ENCODE assay signal across 20 mouse cellular contexts in genomic region chr1:25167120-25167519, GRCm38 (mm10).
"Had no signal": no experiment of that assay in that cellular context is flagged by ENCODE, and none has a peak within 500 bp of the region (broad histone marks: within the 10 kb centered on the region; RNA-seq: fewer than 3 reads in every experiment).

No protein-coding gene starts in this region.

- H3K4me3 ChIP-seq: kidney, embryonic 15.5 days; limb, embryonic 12.5 days; limb, embryonic 15.5 days; liver, embryonic 12.5 days; liver, embryonic 15.5 days; lung, embryonic 15.5 days; megakaryocyte, embryonic 14.5 days; midbrain, embryonic 10.5 days; stomach, embryonic 15.5 days had no signal

- DNase-seq: kidney, adult 11 months; kidney, adult 8-10 months; kidney, postnatal 10 days; kidney, postnatal 36 days; left cerebral cortex, postnatal 4 days; lung, adult 18-20 months; lung, postnatal 10 days; lung, postnatal 36 days; right cerebral cortex, postnatal 14 days; spleen, adult 18-20 months; thymus, postnatal 25 days had no signal

- ATAC-seq: liver, embryonic 12.5 days had no signal

- H3K9me3 ChIP-seq: kidney, embryonic 15.5 days; limb, embryonic 12.5 days; limb, embryonic 15.5 days; liver, embryonic 12.5 days; lung, embryonic 15.5 days; midbrain, embryonic 10.5 days; stomach, embryonic 15.5 days had no signal

- H3K9ac ChIP-seq: kidney, embryonic 15.5 days; limb, embryonic 12.5 days; limb, embryonic 15.5 days; liver, embryonic 12.5 days; liver, embryonic 15.5 days; lung, embryonic 15.5 days; stomach, embryonic 15.5 days had no signal

- H3K36me3 ChIP-seq: kidney, embryonic 15.5 days; limb, embryonic 12.5 days; limb, embryonic 15.5 days; liver, embryonic 12.5 days; liver, embryonic 15.5 days; lung, embryonic 15.5 days; midbrain, embryonic 10.5 days; stomach, embryonic 15.5 days had no signal

- H3K4me1 ChIP-seq: kidney, embryonic 15.5 days; limb, embryonic 12.5 days; limb, embryonic 15.5 days; liver, embryonic 12.5 days; liver, embryonic 15.5 days; lung, embryonic 15.5 days; megakaryocyte, embryonic 14.5 days; stomach, embryonic 15.5 days had no signal

- H3K4me2 ChIP-seq: kidney, embryonic 15.5 days; limb, embryonic 12.5 days; limb, embryonic 15.5 days; liver, embryonic 12.5 days; liver, embryonic 15.5 days; lung, embryonic 15.5 days; stomach, embryonic 15.5 days had no signal

- H3K27ac ChIP-seq: kidney, embryonic 15.5 days; limb, embryonic 12.5 days; limb, embryonic 15.5 days; liver, embryonic 12.5 days; liver, embryonic 15.5 days; lung, embryonic 15.5 days; midbrain, embryonic 10.5 days; stomach, embryonic 15.5 days had no signal

- H3K27me3 ChIP-seq: kidney, embryonic 15.5 days; limb, embryonic 12.5 days; limb, embryonic 15.5 days; liver, embryonic 12.5 days; liver, embryonic 15.5 days; lung, embryonic 15.5 days; megakaryocyte, embryonic 14.5 days; stomach, embryonic 15.5 days had no signal
